Mouse (Mus musculus): ENCODE results near the gene Rab11fip4.

DNA sequence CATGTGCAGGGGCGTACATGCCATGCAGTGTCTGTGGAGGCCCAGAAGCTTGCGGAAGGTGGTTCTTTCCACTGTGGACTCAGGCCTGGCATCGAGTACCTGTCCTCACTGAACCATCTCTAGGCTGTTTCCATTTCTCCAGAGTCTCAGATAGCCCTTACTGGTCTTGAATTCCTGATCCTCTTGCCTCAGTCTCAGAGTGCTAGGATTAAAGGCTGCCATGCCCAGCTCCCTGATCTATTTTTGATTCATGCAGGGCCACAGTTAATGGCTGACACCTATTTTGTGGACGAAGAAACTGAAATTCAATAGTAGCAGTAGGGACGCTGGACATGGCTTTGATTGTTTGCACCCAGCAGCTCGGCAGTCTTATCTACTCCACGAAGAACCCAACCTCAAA, 110.5 kb downstream of the Rab11fip4 start:
- TF ChIP-seq HCFC1 (IDR thresholded peaks at IDR 0.05; ENCODE audit: borderline replicate concordance, insufficient read depth, low read length) (no peak), MAFK (IDR thresholded peaks at IDR 0.05; ENCODE audit: insufficient read depth, low read depth, low read length) (no peak), ZC3H11A (IDR thresholded peaks at IDR 0.05; ENCODE audit: borderline replicate concordance, low read depth, low read length) (no peak)

All from ES-E14 (cell line).